In the genomic region with DNA sequence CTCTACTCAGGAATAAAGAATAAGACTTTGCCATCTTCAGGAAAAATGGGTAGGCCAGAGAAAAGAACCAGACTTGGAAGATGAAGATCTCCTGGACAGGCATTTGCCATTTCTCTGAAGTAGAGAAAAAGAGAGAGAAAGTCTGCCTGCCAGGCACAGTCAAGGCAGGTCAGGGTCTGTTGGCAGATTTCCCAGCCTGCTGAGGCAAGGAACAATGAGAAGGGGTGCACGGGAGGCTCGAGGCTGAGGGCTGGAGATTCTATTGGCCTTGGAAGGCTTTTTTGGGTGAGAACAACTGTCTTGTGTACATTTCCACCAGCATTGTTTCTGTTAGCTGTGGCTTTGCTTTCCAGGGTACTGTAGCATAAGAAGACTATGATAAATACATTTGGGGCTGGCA, we compare ENCODE assay signal across 14 mouse cellular contexts.
A peak's percentile ranks its signal among the peaks of the same experiment; 100 is the strongest.
DNase-seq lines count a peak whose midpoint lies in the region; ATAC-seq and TF ChIP-seq lines count a peak whose summit lies in the region.
"Had no signal": no experiment of that assay in that cellular context is flagged by ENCODE, and none has a peak within 500 bp of the region (broad histone marks: within the 10 kb centered on the region; RNA-seq: fewer than 3 reads in every experiment).

No protein-coding gene starts in this region.

- peaks cover 6% of the 10 kb centered on the region; the same call in 1 of the 2 replicates for H3K4me1 ChIP-seq in lung, embryonic 14.5 days (ENCODE audit: insufficient read depth)

- H3K27me3 ChIP-seq in lung, embryonic 14.5 days (ENCODE audit: insufficient read depth, low read length), result no peaks in the 10 kb centered on the region
- H3K27me3 ChIP-seq: heart, embryonic 15.5 days; megakaryocyte, embryonic 14.5 days had no signal

- H3K9ac ChIP-seq in lung, embryonic 14.5 days, result no peak overlapping the region
- H3K9ac ChIP-seq: heart, embryonic 15.5 days had no signal

- peak; percentile 29 to 56 for DNase-seq in cerebellum, postnatal 10 days
- no peak for DNase-seq in cerebellum, adult 11-12 months
- DNase-seq in lung, embryonic 14.5 days, result peak; percentile 64
- no peak for DNase-seq in lung, adult 18-20 months
- DNase-seq in adrenal gland, postnatal 14 days, result peak; percentile 71
- peak; percentile 57 for DNase-seq in kidney, postnatal 10 days
- no peak for DNase-seq in spleen, postnatal 10 days (ENCODE audit: low spot score in 2 of 2)
- DNase-seq in cerebellum, adult 11 months, result no peak
- DNase-seq: cerebellum, postnatal 25 days; liver had no signal

- H3K36me3 ChIP-seq in lung, embryonic 14.5 days (ENCODE audit: insufficient read depth), result peaks cover 4% of the 10 kb centered on the region; the same call in 1 of the 2 replicates
- H3K36me3 ChIP-seq: heart, embryonic 15.5 days had no signal

- 9% methylated on average over 2 of the region's 2 CpGs for WGBS in lung, embryonic 14.5 days

- ATAC-seq in lung, embryonic 14.5 days (ENCODE audit: insufficient read depth), result peak; percentile 48; the same call in 1 of the 2 replicates

- H3K9me3 ChIP-seq in lung, embryonic 14.5 days (ENCODE audit: low read depth, low read length), result no peaks in the 10 kb centered on the region
- H3K9me3 ChIP-seq: G1E; heart, embryonic 15.5 days; megakaryocyte, embryonic 14.5 days had no signal

- no peak overlapping the region for H3K27ac ChIP-seq in lung, embryonic 14.5 days (ENCODE audit: low read depth)
- H3K27ac ChIP-seq: heart, embryonic 15.5 days; layer of hippocampus, adult 2 months had no signal

- TF ChIP-seq CTCF in lung, embryonic 14.5 days (IDR thresholded peaks at IDR 0.05; ENCODE audit: low read depth), result no peak

- H3K4me3 ChIP-seq in lung, embryonic 14.5 days (ENCODE audit: low read depth, low read length), result no peak overlapping the region
- H3K4me3 ChIP-seq: heart, embryonic 15.5 days; layer of hippocampus, adult 2 months; megakaryocyte, embryonic 14.5 days had no signal

- no peak overlapping the region for H3K4me2 ChIP-seq in lung, embryonic 14.5 days
- H3K4me2 ChIP-seq: heart, embryonic 15.5 days had no signal

Comparison
In these comparisons a context has a peak if more than half of its experiments do, and no peak if none do; other contexts are left out.
1. DNase-seq: peak in cerebellum, postnatal 10 days (2 of 2), lung, embryonic 14.5 days (single experiment), adrenal gland, postnatal 14 days (single experiment) and kidney, postnatal 10 days (single experiment); none in cerebellum, adult 11-12 months (single experiment), lung, adult 18-20 months (0 of 2), spleen, postnatal 10 days (0 of 2) and cerebellum, adult 11 months (single experiment).